Mouse (Mus musculus): ENCODE measurements around the gene Bcl2a1b.
"Not testable (repeated sequence)": the region's sequence is repeated elsewhere in the genome, so short reads cannot be mapped to it uniquely, and the experiment has no call there.

DNA sequence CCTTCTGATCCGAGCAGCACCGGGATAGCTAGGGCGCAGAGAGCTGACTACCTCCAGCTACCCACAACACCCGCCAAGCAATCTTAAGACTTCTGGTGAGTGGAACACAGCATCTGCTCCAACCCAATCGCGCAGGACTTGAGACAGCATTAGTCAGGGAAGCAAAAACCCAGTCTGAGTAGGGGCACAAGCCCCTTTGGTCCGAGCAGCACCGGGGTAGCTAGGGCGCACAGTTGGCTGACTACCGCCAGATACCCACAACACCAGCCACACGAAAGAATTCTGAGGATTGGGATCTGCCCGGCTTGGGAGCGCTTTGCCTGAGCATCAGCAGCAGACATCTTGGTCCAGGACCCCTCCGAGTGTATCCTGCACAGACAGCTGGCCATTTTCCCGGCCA lies 12.0 kb upstream of the Bcl2a1b start:
- TF ChIP-seq POLR2A (IDR thresholded peaks at IDR 0.05; ENCODE audit: low read depth, low read length); CTCF (conservative IDR thresholded peaks at IDR 0.05; ENCODE audit: insufficient read depth, insufficient read length, low read depth, low read length): not testable (repeated sequence)
